Mouse (Mus musculus) kidney, embryonic 15.5 days (tissue): ENCODE data around the gene Hoxd3. TPM values are rescaled to one million over a fixed set of nuclear protein-coding genes. Genes with fewer than 3 reads are reported as not detected.

Experiments
- ATAC-seq: fragments of 200-750 bp; cut with Nextera tagmentation; replicated peaks from 2 replicates; pipeline ENCODE4 v1.8.0; 2017; ENCODE audit warnings: moderate TSS enrichment; ENCODE audit not compliant: low FRiP score
- H3K27ac ChIP-seq: fragments of 300-500 bp; sonication (generic); 2 replicates; pipeline ENCODE4 v1.5.1; 2015; ENCODE audit warnings: mild to moderate bottlenecking, inconsistent platforms
- H3K27me3 ChIP-seq: fragments of 300-500 bp; sonication (generic); 2 replicates; pipeline ENCODE4 v1.6.1; 2015; ENCODE audit warnings: inconsistent platforms
- H3K36me3 ChIP-seq: fragments of 300-500 bp; sonication (generic); 2 replicates; pipeline ENCODE4 v1.6.1; 2015; ENCODE audit warnings: inconsistent platforms
- H3K4me1 ChIP-seq: fragments of 300-500 bp; sonication (generic); 2 replicates; pipeline ENCODE4 v1.6.1; 2015; ENCODE audit warnings: inconsistent platforms
- H3K4me2 ChIP-seq: fragments of 300-500 bp; sonication (generic); 2 replicates; pipeline ENCODE4 v1.6.1; 2015; ENCODE audit warnings: moderate library complexity, mild to moderate bottlenecking, inconsistent platforms
- H3K4me3 ChIP-seq: fragments of 300-500 bp; sonication (generic); replicated peaks from 2 replicates; pipeline ENCODE4 v1.5.1; 2015; ENCODE audit warnings: mild to moderate bottlenecking, inconsistent platforms
- H3K9ac ChIP-seq: fragments of 300-500 bp; sonication (generic); 2 replicates; pipeline ENCODE4 v1.6.1; 2015; ENCODE audit warnings: mild to moderate bottlenecking, inconsistent platforms
- H3K9me3 ChIP-seq: fragments of 300-500 bp; sonication (generic); replicated peaks from 2 replicates; pipeline ENCODE4 v1.6.1; 2016; ENCODE audit warnings: inconsistent platforms
- WGBS: fragments of 180-500 bp; shearing (Covaris S2); methylation state at CpG from one replicate; pipeline ENCODE4 v1.1.7; 2015; ENCODE audit warnings: mixed read lengths; 5-methylcytosine and 5-hydroxymethylcytosine counted together
- microRNA counts: library from miRNA; unstranded; fragments of <30 nt; microRNA quantifications from one replicate; lab custom pipeline; 2016
- microRNA-seq: library from miRNA; unstranded; fragments of <30 nt; microRNA quantifications from one replicate; pipeline ENCODE4, GENCODE M21; 2016
- polyA plus RNA-seq: library from polyadenylated mRNA; unstranded; fragments of >200 nt; fragmentation: Nextera tagmentation; extraction: Ambion mirVana; gene quantifications from 2 replicates; pipeline ENCODE4 v1.2.1, GENCODE M21; 2015

Hoxd3 gene
- polyA plus RNA-seq, 1 experiment from 2014 or later = 15.2 TPM

DNA sequence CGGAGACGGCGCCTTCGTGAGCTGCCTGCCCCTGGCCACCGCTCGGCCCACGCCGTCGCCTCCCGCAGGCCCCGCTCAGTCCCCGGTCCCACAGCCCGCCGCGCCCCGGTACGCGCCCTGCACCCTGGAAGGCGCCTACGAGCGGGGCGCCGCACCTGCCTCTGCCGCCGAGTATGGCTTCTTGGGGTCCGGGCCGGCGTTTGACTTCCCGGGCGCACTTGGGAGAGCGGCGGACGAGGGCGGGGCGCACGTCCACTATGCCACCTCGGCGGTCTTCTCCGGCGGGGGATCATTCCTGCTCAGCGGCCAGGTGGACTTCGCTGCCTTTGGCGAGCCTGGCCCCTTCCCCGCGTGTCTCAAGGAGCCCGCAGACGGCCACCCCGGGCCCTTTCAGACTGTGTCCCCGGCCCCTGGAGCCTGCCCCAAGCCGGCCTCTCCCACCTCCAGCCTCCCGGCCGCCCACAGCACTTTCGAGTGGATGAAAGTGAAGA lies 51.6 kb downstream of the Hoxd3 start:
- H3K27ac ChIP-seq = no peak overlapping the region
- H3K4me2 ChIP-seq = peak overlapping the region; percentile 99
- H3K36me3 ChIP-seq = no peaks in the 10 kb centered on the region
- H3K9me3 ChIP-seq = no peaks in the 10 kb centered on the region
- peak overlapping the region; percentile 61 for H3K4me3 ChIP-seq
- under 1% methylated on average over 52 of the region's 53 CpGs for WGBS
- peaks cover 62% of the 10 kb centered on the region for H3K27me3 ChIP-seq
- peak; percentile 73 for ATAC-seq
- peak overlapping the region; percentile 55 for H3K9ac ChIP-seq
- H3K4me1 ChIP-seq = peaks cover 22% of the 10 kb centered on the region

DNA sequence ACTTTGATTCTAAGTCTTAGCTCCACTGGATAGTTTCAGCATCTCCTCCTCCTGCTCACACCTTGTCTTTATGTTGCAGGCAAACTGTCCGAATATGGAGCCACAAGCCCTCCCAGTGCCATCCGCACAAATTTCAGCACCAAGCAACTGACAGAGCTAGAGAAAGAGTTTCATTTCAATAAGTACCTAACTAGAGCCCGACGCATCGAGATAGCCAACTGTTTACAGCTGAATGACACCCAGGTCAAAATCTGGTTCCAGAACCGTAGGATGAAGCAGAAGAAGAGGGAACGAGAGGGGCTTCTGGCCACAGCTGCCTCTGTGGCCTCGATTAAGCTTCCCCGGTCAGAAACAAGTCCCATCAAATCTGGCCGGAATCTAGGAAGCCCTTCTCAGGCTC lies 52.2 kb downstream of the Hoxd3 start:
- no peaks in the 10 kb centered on the region for H3K9me3 ChIP-seq
- no peaks in the 10 kb centered on the region for H3K36me3 ChIP-seq
- 40% methylated on average over 10 of the region's 10 CpGs for WGBS
- peak overlapping the region; percentile 99 for H3K4me2 ChIP-seq
- peaks cover 22% of the 10 kb centered on the region for H3K4me1 ChIP-seq
- H3K4me3 ChIP-seq = peak overlapping the region; percentile 61
- ATAC-seq = no peak
- peaks cover 62% of the 10 kb centered on the region for H3K27me3 ChIP-seq
- H3K27ac ChIP-seq = no peak overlapping the region
- no peak overlapping the region for H3K9ac ChIP-seq

DNA sequence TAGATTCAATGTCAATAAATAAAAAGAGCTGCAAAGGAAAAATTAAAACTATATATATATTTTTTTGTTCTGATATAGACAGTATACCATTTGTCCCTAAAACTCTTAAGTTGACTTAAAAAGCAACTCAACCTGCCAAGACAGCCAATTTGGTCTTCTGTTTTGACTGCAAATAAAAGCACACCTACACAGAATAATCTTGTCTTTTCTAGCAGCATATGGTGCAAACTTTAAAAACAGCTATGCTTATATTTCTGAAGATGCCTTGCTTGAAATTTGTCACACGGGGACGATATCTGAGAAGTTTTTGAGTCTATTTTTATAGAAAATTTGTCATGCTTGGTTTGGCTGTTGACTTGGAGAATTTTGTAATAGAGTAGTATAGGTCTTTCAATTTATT lies 62.6 kb downstream of the Hoxd3 start:
- no peak overlapping the region for H3K4me2 ChIP-seq
- no peaks in the 10 kb centered on the region for H3K4me1 ChIP-seq
- peaks cover 3% of the 10 kb centered on the region; the same call in 1 of the 2 replicates for H3K27me3 ChIP-seq
- no peaks in the 10 kb centered on the region for H3K9me3 ChIP-seq
- no peak overlapping the region for H3K9ac ChIP-seq
- 83% methylated on average over 2 of the region's 2 CpGs for WGBS
- H3K4me3 ChIP-seq = no peak overlapping the region
- no peak overlapping the region for H3K27ac ChIP-seq
- ATAC-seq = no peak
- H3K36me3 ChIP-seq = no peaks in the 10 kb centered on the region

DNA sequence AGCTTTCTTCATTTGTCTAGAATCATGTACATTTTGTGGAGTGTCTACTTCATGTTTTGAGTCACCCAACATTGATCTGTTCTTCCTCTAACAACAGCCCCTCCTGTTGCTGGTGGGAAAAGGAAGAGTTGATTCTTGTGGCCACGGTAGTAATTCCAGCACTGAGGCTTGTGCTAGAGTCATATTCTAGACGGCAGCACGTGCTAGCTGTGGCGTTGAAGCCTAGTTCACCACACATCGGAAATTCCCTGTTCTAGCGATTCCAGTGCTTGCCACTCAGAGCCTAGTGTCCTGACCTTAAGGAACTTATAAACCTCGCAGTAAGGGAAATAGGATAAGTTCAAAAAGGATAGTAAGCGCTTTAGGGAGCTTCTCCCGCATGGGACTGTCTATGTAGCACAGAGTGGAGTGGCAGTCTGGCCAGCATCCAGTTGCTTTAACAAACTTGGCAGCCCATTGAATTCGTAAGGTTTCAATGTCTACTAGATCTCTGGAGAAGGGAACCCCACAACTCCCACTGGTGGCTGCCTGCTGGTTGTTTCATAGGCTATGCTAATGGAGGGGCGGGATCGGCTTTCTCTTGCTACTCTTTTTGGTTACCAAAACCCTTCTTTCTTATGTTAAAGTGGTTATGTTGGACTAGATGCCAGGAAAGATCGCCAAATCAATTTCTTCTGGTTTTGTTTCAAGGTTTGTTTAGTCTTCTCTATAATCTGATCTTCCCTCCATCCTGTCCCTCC lies 66.0 kb downstream of the Hoxd3 start:
- no peak for ATAC-seq
- Histone ChIP-seq H3K36me3 (no peaks in the 10 kb centered on the region), H3K4me2 (no peak overlapping the region), H3K9ac (no peak overlapping the region), H3K9me3 (no peaks in the 10 kb centered on the region), H3K27ac (no peak overlapping the region), H3K4me3 (no peak overlapping the region), H3K27me3 (peaks cover 3% of the 10 kb centered on the region; the same call in 1 of the 2 replicates), H3K4me1 (no peaks in the 10 kb centered on the region)
- WGBS = 71% methylated on average over 13 of the region's 13 CpGs

GRCm38 (mm10) chr2:74781386-74781785 lies 69.7 kb downstream of the Hoxd3 start:
- Histone ChIP-seq H3K4me3 (no peak overlapping the region), H3K9me3 (no peaks in the 10 kb centered on the region), H3K4me1 (no peaks in the 10 kb centered on the region), H3K36me3 (no peaks in the 10 kb centered on the region), H3K9ac (no peak overlapping the region), H3K27ac (no peak overlapping the region), H3K4me2 (no peak overlapping the region), H3K27me3 (peaks cover 3% of the 10 kb centered on the region; the same call in 1 of the 2 replicates)
- WGBS = 82% methylated on average over 5 of the region's 5 CpGs
- ATAC-seq = no peak

DNA sequence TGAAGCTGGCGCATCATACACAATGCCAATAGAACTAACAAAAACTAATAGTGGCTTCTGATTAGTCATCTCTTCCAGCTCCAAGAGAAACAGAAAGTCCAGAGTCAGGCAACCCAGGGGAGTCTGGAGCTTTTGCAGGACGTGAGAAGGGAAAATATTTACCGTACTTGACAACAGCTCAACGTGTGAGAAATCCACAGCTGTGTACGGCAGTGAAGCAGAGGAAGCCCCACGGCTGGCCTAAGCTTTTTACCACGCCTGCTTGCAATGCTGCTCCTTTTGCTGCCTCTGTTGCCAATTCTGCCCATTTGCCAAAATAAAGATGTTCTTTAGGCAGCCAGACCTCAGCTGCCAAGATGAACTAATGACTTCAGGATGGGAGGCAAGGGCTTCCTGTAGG lies 83.8 kb downstream of the Hoxd3 start:
- Histone ChIP-seq H3K9me3 (no peaks in the 10 kb centered on the region), H3K4me1 (peaks cover 8% of the 10 kb centered on the region; the same call in 1 of the 2 replicates), H3K27me3 (no peaks in the 10 kb centered on the region), H3K36me3 (no peaks in the 10 kb centered on the region), H3K4me3 (no peak overlapping the region), H3K9ac (no peak overlapping the region), H3K27ac (no peak overlapping the region), H3K4me2 (no peak overlapping the region)
- no peak for ATAC-seq
- WGBS = 37% methylated on average over 7 of the region's 7 CpGs

MicroRNAs encoded within 50 kb of the gene (microRNA counts, 519-probe panel; counts per million panel counts)
- microRNA mmu-miR-10b (lab: Ali Mortazavi, UCI) = 3,761 counts per million, percentile 93 among the panel's probes with 10 or more counts

Small RNA genes within 50 kb of the gene (microRNA-seq; reads per million reads assigned to microRNA genes)
- gene Gm44463 (not detected), gene Mir10b (71,887 reads per million, percentile 99 among the genes with 10 or more reads in this experiment)

Other genes starting within 250 kb of the Hoxd3 start
- gene Lnpk, start 132.5 kb upstream of the Hoxd3 start, polyA plus RNA-seq = 21.6 and 22.6 TPM in 2 replicates
- not detected in 2 replicates for gene Evx2, start 52.4 kb upstream of the Hoxd3 start, polyA plus RNA-seq
- 0.23 and 0.95 TPM in 2 replicates for gene Hoxd13, start 43.6 kb upstream of the Hoxd3 start, polyA plus RNA-seq
- 5.4 and 6.4 TPM in 2 replicates for gene Hoxd12, start 36.9 kb upstream of the Hoxd3 start, polyA plus RNA-seq
- gene Hoxd11, start 32.4 kb upstream of the Hoxd3 start, polyA plus RNA-seq = 25.1 and 26.3 TPM in 2 replicates
- 33.6 and 36.6 TPM in 2 replicates for gene Hoxd10, start 20.0 kb upstream of the Hoxd3 start, polyA plus RNA-seq
- gene Hoxd9, start 14.2 kb upstream of the Hoxd3 start, polyA plus RNA-seq = 38.1 and 40.7 TPM in 2 replicates
- 36.4 and 40.8 TPM in 2 replicates for gene Hoxd8, start 7.3 kb upstream of the Hoxd3 start, polyA plus RNA-seq
- 5.6 and 5.8 TPM in 2 replicates for gene Hoxd4, start within 50 bp of the Hoxd3 start, polyA plus RNA-seq
- gene Gm28230, start 14.8 kb downstream of the Hoxd3 start, polyA plus RNA-seq = 1.7 and 2.3 TPM in 2 replicates
- gene Hoxd1, start 51.1 kb downstream of the Hoxd3 start, polyA plus RNA-seq = 1.2 and 1.5 TPM in 2 replicates
- gene Mtx2, start 113.9 kb downstream of the Hoxd3 start, polyA plus RNA-seq = 137 and 151 TPM in 2 replicates